Mouse (Mus musculus): ENCODE results near the gene Ell. TPM values are rescaled to one million over a fixed set of nuclear protein-coding genes. Genes with fewer than 3 reads are reported as not detected.

Gene Ell
- total RNA-seq, 2 experiments from 2014 or later: 22.2 to 26.3 TPM

DNA sequence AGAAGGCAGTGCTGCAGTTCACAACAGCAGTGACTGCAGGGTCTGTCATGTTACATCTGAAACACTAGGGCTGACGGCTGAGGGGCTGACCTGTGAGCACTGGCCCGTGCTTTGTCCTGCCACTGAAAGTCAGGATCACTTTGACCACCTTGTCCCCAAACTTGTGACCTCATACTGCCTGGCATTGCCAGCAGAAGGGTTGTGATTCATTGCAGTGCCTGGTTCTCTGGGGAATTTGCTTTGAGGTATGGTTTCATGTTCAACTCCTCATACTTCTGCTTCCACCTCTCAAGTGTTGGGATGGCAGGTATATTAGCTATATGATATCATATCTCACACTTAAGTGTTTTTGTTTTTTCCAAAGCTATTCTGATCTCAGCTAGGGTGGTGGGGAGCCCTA is 3.6 kb upstream of the Ell start:
- DNase-seq: no peak

DNA sequence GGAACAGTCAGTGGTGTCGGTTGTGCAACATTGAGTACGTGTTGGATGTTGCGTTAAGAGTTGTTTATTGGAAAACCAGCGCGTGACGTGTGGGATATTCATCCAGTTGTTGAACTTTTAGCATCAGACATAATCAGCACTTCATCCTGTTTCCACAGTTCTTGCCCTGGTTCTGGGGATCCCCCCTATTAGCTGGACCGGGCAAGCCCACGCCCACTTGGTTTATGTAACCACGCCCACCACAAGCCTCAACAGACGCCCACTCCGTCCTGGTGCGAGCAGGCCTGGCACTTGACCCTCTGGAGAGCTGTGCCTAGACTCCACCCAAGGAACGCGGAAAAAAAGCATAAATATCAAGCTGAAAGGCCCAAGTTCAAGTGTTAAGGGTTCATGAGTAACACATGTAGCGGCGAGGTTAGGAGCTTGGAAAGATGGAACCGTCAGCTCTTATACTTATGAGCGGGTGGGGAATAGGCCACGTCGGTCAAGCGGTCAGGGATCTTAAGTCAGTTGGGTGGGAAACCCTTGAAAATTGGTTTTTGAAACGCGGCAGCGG is 1.2 kb upstream of the Ell start:
- peak; percentile 77 for DNase-seq

DNA sequence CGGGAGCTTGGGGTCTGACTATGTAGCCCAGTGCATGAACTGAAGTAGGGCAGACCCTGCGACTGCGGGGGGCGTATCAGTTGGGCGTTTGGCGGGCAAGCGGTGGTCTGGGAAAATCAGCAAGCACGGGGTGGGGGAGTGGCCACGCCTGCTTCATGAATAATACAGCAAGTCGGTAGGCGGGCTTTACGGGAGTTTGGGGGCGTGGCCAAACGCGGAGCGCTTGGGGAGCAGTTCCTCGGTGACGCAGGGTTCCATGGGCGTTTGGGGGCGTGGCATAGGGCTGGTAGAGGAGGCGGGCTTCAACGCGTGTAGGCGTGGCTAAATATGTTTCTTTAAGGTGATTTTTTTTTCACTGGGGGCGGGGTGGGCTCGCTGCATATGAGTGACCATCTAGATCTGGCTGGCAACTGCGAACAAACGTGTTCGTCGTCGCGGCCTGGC is 602 bp upstream of the Ell start:
- DNase-seq: peak; percentile 100

DNA sequence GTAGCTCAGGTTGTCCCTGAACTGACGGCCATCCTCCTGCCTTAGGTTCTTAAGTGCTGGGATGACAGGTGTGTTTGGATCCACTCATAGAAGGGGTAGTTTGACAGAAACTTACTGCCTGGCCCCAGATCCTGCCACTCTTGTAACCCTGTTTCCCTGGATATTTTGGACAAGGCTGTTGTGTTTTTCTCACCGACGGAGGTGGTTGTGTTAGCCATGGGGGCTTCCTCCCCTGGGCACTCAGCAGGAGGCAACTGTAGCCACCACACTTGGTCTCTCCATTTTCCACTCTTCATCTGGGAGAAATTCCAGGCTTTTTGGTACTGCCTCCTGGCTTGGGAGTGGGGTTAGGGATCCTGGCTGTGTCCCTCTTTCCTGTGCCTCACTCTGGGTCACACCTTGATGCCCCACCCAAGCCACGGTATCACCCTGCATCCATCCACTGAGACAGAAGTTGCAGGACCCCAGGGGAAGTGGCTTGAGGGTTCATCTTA is 803 bp downstream of the Ell start:
- DNase-seq: no peak

DNA sequence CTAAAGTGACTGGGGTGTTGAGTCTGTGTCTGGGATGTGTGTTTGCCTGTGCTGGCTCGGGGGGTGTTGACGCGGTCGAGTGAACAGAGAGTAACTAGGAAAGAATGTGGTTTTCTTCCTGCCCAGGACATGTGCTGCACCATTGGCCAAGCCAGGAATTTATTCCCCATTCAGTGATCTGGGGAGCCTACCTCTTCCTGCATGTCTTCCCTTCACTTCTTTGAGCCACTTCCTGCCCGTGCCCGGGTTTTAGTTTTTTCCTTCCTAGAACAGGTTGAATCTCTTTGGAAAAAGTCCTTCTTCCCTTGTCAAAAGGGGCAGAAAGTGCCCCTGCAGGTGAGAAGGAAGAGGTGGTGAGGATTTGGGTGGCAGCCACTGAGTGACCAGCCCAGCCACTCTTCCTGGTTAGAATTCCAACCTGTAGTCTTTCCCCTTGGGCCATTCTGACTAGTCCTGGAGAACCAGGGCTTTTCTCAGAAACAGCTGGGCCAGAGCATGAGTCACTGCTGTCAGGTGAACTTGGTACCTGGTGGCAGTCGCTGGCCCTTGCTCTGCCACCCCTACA is 1.3 kb downstream of the Ell start:
- no peak for DNase-seq

DNA sequence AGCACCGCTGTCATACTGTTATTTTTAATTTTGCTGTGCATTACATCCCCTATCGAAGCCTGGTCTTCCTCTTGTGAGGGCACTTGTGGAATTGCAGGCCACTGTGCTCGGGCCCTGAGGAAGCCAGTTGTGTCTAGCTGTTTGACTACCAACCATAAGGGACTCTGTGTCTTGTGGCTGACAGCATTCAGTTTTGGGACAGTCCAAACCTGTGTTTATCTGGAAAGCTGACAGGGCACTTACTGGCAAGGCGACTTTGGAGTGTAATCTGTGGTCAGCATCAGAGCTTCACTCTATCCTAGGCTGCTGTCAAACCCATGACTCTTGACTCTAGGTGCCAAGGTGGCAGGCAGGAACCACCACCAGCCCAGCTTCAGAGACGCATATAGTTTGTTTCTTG is 1.8 kb downstream of the Ell start:
- no peak for DNase-seq

DNA sequence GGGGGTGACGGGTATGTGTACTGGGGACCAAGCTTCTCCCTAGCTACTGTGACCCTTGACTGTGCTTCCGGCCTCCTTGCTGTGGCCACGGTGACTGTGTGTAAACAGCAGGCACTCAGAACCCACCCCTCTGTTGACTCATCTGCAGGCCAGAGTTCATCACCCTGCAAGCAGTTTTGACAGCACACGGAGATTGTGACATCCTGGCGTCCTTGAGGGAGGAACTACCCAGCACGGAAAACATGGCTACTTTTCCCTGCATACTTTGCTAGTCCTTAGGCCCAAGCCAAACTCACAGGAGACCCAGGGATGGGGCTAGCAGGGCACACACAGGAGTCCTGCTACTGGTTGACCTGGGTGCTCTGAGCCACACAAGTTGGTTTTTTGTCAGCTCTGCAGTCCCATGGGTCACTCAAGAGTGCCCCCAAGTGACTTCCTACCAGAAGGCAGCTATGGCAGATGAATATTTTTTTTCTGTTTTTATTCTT is 5.0 kb downstream of the Ell start:
- DNase-seq: peak; percentile 82

DNA sequence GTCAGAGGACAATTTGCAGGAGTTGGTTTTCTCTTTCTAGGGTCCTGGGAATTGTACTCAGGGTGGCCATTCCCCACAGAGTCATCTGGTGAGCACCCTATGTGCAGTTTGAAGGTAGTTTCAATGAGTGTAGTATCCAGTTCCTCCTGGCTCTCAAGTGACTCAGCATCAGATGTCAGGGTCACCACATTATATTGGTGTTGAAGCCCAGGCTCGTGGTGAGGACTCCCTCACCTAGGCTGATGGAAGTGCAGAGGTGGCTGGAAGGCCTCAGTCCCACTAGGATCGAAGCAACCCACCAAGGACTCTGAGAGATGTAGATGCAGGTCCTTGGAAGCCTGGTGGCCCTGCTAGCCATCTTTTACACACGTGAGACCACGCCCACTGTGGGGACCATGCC is 7.2 kb downstream of the Ell start:
- DNase-seq: no peak

DNA sequence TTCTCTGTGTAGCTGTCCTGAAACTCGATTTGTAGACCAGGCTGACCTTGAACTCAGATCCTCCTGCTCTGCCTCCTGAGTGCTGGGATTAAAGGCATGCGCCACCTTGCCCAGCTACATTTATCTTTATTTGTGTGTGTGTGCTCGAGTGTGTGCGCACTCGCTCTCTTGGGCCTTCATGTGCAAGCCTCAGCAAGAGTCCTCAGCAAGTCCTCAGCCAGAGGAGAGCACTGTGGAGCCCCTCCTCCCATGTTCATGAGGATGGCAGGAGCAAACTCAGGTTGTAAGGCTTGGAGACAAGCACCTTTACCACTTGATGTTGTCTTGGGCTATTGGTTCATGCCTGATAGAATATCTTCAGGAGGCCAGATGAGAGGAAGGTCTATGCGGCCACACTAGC is 8.5 kb downstream of the Ell start:
- DNase-seq: no peak

DNA sequence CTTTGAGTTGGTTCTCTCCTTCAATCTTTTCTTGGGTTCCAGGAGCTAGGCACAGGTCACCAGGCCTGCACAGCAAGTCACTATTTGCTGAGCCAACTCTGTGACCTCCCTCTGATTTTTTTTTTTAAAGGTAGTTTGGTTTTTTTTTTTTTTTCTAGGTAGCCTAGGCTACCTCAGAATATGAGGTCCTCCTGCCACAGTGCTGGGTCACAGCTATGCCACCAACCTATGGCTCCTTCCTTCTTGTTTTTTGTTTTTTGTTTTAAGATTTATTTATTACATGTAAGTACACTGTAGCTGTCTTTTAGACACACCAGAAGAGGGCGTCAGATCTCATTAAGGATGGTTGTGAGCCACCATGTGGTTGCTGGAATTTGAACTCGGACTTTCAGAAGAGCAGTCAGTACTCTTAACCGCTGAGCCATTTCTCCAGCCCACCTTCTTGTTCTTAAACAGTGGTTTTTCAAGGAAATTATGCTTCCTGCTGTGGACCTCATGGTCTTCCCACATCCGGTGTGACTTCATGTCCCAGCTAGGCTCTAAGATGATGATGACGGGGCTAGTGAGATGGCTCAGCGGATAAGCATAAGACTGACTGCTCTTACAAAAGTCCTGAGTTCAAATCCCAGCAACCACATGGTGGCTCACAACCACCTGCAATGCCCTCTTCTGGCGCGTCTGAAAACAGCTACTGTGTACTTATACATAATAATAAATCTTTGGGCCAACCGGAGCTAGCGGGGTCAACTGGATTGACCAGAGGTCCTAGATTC is 10.3 kb downstream of the Ell start:
- DNase-seq: no peak

DNA sequence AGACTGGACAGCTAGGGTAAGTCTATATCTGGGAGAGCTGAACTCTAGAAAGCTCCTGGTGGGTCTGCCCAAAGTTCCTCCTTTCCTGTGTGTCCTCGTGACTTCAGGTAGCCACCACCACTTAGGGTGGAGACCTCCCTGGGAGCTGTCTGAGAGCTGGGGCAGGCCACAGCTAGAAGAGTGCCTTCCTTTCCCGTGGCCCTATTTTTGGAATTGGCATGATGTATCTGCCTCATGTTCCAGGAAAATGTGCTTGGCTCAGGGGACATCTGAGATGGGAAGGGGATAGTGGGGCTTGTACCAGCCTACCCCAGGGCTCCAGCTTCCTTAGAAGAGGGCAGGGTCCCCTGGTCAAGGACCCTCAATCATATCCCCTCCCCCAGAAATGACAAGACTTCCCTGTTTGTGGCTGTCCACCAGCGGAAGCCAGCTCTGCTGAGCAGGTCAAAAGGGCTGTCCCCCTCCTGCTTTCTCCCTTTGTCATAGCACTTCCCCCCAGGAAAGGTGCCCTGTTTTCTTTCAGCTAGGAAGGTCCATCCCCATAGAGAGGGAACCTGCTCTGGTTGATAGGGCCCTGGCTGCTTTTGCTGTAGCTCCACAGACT is 12.4 kb downstream of the Ell start:
- no peak for DNase-seq

DNA sequence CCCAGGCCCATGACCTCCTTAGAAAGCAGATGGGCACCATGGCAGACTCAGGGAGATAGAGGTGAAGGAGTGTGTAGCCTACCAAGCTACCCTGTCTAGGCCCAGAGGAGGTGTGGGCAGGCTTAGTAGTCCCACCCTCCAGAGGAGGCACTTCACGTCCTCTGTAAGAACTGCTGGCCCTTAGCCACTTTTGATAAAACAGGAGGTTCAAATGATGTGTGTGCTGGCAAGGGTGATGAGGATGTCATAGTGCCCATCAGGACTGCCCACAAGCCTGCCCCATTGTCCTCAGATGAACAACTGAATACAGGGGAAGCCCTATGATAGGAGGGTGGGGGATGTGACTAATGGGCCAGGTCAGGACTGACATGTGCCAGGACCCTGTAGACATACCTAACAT is 13.6 kb downstream of the Ell start:
- no peak for DNase-seq

DNA sequence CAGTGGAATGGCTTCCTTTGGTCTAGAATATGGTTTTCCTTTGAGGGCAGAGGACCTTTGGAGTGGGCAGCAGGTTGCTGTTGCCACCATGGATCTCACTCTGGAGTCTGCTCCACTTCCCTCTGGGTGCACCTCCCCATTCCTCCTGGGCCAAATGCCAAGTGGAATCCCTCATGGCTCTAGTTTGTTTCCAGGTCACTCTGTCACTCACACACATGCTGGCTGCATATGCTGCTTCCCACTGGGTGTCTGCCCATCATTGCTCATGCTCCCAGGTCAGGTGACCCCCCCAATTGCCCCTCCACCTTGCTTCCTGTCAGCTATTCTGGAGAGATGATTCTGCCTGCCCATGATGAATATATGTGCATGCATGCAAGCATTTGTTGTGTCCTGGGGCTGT is 14.5 kb downstream of the Ell start:
- peak; percentile 86 for DNase-seq

DNA sequence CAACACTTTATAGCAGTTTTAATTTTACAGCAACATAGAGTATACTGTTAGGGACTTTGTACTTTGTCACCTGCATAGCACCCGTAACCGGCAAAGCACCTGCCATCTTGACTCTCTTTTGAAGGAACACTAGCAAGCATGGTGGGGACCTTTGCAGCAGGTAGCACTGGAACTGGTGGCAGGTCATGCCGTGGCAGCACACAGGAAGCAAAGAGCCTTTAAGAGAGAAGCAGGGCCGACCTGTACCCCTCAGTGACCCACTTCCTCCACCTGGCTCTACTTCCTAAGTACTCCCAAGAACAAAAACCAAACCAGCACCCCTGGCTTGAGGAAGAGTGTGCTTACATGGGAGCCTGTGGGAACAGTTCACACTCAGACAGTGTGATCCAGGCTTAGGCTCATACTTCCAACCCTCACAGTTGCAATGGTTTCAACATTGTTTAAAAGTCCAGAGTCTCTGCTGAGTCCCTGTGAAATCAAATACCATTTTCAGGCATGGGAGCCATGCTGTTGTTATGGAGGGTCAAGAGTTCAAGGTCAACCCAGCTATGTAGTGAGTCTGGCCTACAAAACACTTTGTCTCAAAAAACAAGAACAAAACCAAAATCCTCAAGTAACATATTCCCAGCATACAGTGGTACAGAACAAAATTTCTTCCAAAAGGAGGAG is 16.0 kb downstream of the Ell start:
- DNase-seq: no peak

DNA sequence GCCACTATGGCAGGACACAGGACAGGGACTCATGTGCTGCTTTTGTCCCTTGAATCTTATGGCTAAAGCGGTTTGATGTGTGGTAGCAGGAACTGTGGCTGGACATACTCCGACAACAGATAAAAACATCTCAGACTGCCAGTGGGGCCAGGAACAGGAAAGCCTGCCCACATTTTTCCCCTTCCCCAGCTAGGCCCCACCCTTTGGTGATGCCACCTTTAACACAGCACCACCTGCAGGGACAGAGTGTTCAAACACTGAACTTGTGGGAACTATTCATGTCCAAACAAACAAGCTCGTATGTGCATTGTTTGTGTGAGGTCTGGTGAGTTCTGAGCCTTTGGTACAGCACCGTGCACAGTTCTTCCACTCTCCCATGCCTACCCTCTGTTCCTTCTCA is 19.1 kb downstream of the Ell start:
- DNase-seq: no peak

DNA sequence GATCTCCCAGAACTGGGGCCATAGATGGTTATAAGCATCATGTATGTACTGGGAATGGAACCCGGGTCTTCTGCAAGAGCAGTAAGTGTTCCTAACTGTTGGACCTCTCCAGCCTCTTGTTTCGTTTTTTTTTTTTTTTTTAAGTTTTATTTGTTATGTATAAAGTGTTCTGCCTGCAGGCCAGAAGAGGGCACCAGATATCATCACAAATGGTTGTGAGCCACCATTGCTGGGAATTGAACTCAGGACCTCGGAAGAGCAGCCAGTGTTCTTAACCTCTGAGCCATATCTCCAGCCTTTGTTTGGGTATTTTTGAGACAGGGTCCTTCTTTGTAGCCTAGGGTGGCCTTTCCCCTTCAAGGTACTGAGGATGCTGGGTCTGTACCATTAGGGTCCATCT is 19.7 kb downstream of the Ell start:
- DNase-seq: no peak

DNA sequence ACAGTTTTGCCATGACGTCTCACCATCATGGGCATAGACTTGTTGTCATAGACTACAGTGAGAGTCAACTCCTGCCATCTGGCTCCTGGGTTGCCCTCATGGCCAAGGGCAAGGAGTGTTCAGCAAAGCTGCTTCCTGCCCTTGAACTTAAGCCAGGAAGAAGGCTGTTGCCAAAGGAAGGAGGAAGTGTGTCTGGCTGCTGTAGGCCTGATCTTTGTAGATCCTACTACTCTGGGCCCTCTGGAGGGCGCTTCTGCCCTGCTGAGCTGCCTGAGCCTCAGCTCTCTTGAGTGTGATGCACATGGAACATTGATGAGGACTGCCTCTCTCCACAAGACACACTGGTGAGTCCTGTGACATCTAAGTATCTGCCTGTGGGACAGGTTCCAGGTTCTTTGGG is 20.8 kb downstream of the Ell start:
- DNase-seq: peak; percentile 80

DNA sequence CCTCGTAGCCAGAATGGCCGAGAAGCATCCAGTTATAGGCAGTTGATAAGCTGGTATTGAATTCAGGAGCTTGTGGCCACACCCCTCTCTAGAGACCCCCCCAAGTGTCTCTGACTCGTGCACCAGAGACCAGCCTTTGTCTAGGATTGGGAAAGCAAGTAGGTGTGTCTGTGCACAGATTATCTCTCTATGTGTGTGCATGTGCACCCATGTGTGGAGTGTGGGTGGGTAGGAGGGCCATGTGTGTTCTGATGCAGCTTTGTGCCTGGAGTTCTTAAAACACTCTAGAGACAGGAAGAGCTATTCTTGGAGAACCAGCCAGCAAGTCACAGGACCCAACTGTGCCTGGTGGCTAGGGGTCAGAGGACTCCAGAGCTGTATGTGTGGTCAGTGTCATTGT is 21.3 kb downstream of the Ell start:
- no peak for DNase-seq

DNA sequence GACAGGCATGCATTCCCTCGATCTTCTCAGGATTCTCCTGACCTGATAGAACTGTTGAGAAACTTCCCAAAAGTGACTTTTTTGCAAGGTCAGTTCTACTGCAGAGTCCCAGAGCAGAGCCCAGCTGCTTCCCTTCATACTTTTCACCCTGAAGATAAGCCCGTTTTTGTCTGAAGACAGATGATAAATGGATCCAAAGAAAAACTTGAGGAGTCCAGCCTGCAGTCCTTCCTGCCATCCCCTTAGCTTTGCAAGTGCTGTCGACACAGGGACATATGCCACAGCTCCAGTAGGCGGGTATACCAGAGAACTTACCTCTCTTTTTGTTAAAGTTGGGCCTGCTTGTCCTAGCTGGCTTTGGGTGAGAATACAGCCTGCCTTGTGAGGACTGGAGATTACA is 22.1 kb downstream of the Ell start:
- DNase-seq: no peak

DNA sequence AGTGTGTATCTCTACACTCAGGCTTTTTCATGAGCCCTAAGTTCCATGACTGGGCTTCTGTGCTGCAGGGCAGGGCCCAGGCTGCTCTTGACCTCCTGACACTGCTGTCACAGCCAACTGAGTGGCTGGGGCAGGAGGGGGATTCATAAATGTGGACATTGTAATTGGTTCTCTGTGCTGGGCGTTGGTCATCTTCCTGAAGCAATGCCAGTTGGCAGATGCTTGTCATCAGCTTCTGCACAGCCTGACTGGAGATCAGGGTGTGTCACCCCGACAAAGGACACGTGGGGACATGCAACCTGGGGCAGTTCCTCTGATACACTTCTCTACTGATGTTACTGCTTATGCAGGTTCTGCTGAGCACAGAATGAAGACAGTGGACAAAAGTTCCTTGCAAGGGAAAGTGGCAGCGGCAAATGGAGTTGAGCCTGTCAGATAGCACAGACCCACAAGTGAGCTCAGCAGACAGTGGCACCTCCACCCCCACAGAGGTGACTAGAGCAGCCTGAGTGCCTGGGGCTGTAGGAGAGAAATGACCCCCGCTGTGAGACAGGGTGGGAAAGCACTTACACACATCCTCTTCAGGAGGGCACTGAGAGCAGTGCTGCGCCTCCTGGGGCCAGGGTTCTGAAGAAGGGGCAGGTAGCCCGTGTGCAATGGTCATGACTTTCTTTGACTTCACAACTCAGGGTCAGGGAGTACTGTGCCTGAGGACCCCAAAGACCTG is 22.7 kb downstream of the Ell start:
- peak; percentile 69 for DNase-seq

DNA sequence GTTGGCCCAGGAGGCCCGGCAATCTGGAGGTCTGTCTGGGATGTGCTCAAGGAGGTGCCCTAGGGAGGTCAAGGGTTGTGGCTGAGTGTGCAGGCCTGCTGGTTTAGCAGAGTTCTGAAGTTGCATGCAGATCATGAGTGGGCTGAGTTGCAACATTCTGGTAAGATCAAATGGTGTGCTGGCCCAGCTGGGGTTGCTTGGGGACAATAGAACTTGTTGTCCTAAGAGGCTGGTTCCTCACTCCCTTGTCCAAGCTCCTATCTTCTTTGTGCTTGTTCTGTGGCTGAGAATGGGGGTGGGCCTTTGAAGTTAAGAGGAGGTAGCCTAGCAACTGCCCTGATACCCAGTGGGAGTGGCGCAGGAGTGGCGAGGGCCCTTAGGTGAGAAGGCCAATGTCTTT is 23.5 kb downstream of the Ell start:
- DNase-seq: no peak

All from adrenal gland, postnatal 10 days (tissue).